Mouse (Mus musculus) small intestine, adult 2 months (tissue): ENCODE data around the gene C2cd4d.

Experiments
- CTCF ChIP-seq: fragments of 200-500 bp; IDR thresholded peaks from 2 replicates; pipeline ENCODE4 v1.5.1; 2012; ENCODE audit warnings: low read depth, mild to moderate bottlenecking, control low read depth, inconsistent platforms, low read length, moderate library complexity, mixed read lengths; ENCODE audit not compliant: insufficient replicate concordance, insufficient read length; ENCODE audit errors: extremely low read depth
- POLR2A ChIP-seq: fragments of 200-500 bp; IDR thresholded peaks from 2 replicates; pipeline ENCODE4 v1.6.1; 2012; ENCODE audit warnings: low read depth, mild to moderate bottlenecking, control low read depth, inconsistent platforms, low read length, moderate library complexity

DNA sequence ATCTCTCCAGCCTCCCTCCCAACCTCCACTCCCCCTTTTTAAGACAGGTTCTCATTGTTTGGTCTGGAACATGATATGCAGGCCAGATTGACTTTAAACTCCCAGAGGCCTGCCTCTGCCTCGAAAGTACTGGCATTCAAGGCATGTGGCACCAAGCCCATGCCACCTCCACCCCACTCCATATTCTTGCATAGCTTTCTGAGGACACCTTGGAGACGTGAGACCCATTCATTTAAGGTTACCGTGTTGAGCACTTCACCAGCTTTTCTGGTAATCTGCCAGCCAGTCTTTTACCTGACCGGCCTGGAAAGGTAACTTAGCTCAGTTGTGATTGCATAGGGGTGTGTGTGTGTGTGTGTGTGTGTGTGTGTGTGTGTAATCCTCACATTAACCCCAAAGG, 43.3 kb downstream of the C2cd4d start:
- TF ChIP-seq POLR2A = no peak
- TF ChIP-seq CTCF = no peak
